ENCODE assay signal across 9 mouse cellular contexts in the genomic region with DNA sequence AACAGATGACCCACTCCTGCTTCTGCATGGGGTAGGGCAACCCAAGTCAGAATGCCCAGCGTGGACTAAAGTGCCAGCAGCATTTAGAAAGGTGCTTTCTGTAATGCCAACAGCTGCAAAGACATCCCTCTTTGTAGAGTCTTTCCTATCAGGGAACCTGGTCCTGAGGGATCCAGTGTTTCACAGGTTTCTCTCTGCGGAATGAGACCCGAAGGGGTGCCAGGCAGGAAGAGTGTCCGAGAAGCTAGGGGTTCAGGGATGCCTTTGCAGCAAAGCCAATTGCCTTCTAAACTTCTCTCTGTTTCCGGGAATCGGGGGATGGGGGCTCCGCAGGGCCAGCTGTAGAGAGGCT. TPM values are rescaled to one million over a fixed set of nuclear protein-coding genes. Genes with fewer than 3 reads are reported as not detected.
DNase-seq lines count a peak whose midpoint lies in the region; ATAC-seq and TF ChIP-seq lines count a peak whose summit lies in the region.
"Had no signal": no experiment of that assay in that cellular context is flagged by ENCODE, and none has a peak within 500 bp of the region (broad histone marks: within the 10 kb centered on the region; RNA-seq: fewer than 3 reads in every experiment).

No protein-coding gene starts in this region.

- H3K4me2 ChIP-seq in stomach, embryonic 14.5 days (replicated peaks; ENCODE audit: low read depth, low read length): peak overlapping the region; percentile 56
- H3K4me2 ChIP-seq in stomach, postnatal 0 days (replicated peaks; ENCODE audit: low read depth): no peak overlapping the region
- H3K4me2 ChIP-seq in limb, embryonic 12.5 days: peak overlapping the region; percentile 66
- H3K4me2 ChIP-seq in stomach, embryonic 16.5 days (ENCODE audit: low read depth, low read length): peak overlapping the region; percentile 48; the same call in 1 of the 2 replicates

- peak overlapping the region; percentile 25; the same call in 1 of the 2 replicates for H3K4me3 ChIP-seq in stomach, embryonic 14.5 days (ENCODE audit: low read depth, low read length)
- no peak overlapping the region for H3K4me3 ChIP-seq in stomach, postnatal 0 days (ENCODE audit: low read depth, low read length)
- peak overlapping the region; percentile 34; the same call in 1 of the 2 replicates for H3K4me3 ChIP-seq in limb, embryonic 12.5 days (replicated peaks)
- H3K4me3 ChIP-seq in stomach, embryonic 16.5 days (replicated peaks; ENCODE audit: low read length): peak overlapping the region; percentile 32
- H3K4me3 ChIP-seq: liver, embryonic 15.5 days had no signal

- no peak overlapping the region for H3K27ac ChIP-seq in stomach, embryonic 14.5 days (ENCODE audit: low read length)
- no peak overlapping the region for H3K27ac ChIP-seq in stomach, postnatal 0 days (replicated peaks)
- no peak overlapping the region for H3K27ac ChIP-seq in limb, embryonic 12.5 days
- no peak overlapping the region for H3K27ac ChIP-seq in stomach, embryonic 16.5 days (ENCODE audit: low read length)
- H3K27ac ChIP-seq: liver, embryonic 15.5 days had no signal

- H3K36me3 ChIP-seq in stomach, embryonic 14.5 days (ENCODE audit: control insufficient read depth, insufficient read depth, low read length): no peaks in the 10 kb centered on the region
- no peaks in the 10 kb centered on the region for H3K36me3 ChIP-seq in stomach, postnatal 0 days (ENCODE audit: control insufficient read depth, insufficient read depth, low read length)
- H3K36me3 ChIP-seq in limb, embryonic 12.5 days: no peaks in the 10 kb centered on the region
- no peaks in the 10 kb centered on the region for H3K36me3 ChIP-seq in stomach, embryonic 16.5 days (ENCODE audit: control insufficient read depth, insufficient read depth, low read length)
- H3K36me3 ChIP-seq: liver, embryonic 15.5 days had no signal

- peak; percentile 72 for DNase-seq in heart, adult 11 months
- no peak for DNase-seq in heart, adult 9 months (ENCODE audit: low spot score in 2 of 2)
- no peak for DNase-seq in stomach, postnatal 0 days (ENCODE audit: low spot score)
- no peak for DNase-seq in thymus, postnatal 0 days (ENCODE audit: low spot score)
- no peak for DNase-seq in urinary bladder, postnatal 36 days (ENCODE audit: low spot score in 2 of 2)

- ATAC-seq in stomach, embryonic 14.5 days (ENCODE audit: insufficient number of reproducible peaks, insufficient read depth, low FRiP score, low read depth): no peak
- no peak for ATAC-seq in stomach, postnatal 0 days (ENCODE audit: low FRiP score, low TSS enrichment)
- ATAC-seq in limb, embryonic 12.5 days (ENCODE audit: insufficient number of reproducible peaks, insufficient read depth, low FRiP score, low TSS enrichment, low read depth): no peak
- ATAC-seq in stomach, embryonic 16.5 days (ENCODE audit: insufficient read depth, low FRiP score): no peak

- no peaks in the 10 kb centered on the region for H3K9me3 ChIP-seq in stomach, embryonic 14.5 days (ENCODE audit: control insufficient read depth, low read depth, low read length)
- no peaks in the 10 kb centered on the region for H3K9me3 ChIP-seq in stomach, postnatal 0 days (ENCODE audit: control insufficient read depth, low read length)
- no peaks in the 10 kb centered on the region for H3K9me3 ChIP-seq in limb, embryonic 12.5 days
- no peaks in the 10 kb centered on the region for H3K9me3 ChIP-seq in stomach, embryonic 16.5 days (replicated peaks; ENCODE audit: control insufficient read depth, low read length)
- H3K9me3 ChIP-seq: liver, embryonic 15.5 days had no signal

- 16% methylated on average over 7 of the region's 7 CpGs for WGBS in stomach, embryonic 14.5 days
- WGBS in stomach, postnatal 0 days: 13% methylated on average over 7 of the region's 7 CpGs
- WGBS in limb, embryonic 12.5 days: 17% methylated on average over 7 of the region's 7 CpGs
- 16% methylated on average over 7 of the region's 7 CpGs for WGBS in stomach, embryonic 16.5 days

- no peak for TF ChIP-seq EP300 in stomach, postnatal 0 days (optimal IDR thresholded peaks at IDR 0.05)

- H3K4me1 ChIP-seq in stomach, embryonic 14.5 days (ENCODE audit: control insufficient read depth, insufficient read depth, low read length): peaks cover 8% of the 10 kb centered on the region; the same call in 1 of the 2 replicates
- no peaks in the 10 kb centered on the region for H3K4me1 ChIP-seq in stomach, postnatal 0 days (replicated peaks; ENCODE audit: control insufficient read depth, insufficient read depth)
- H3K4me1 ChIP-seq in limb, embryonic 12.5 days (replicated peaks): peaks cover 13% of the 10 kb centered on the region
- H3K4me1 ChIP-seq in stomach, embryonic 16.5 days (ENCODE audit: control insufficient read depth, insufficient read depth, low read length): peaks cover 5% of the 10 kb centered on the region; the same call in 1 of the 2 replicates
- H3K4me1 ChIP-seq: liver, embryonic 15.5 days had no signal

- no peak for TF ChIP-seq CTCF in stomach, postnatal 0 days (IDR thresholded peaks at IDR 0.05; ENCODE audit: low read depth)

- peaks cover 18% of the 10 kb centered on the region; the same call in 1 of the 2 replicates for H3K27me3 ChIP-seq in stomach, embryonic 14.5 days (ENCODE audit: control insufficient read depth, insufficient read depth, low read length)
- H3K27me3 ChIP-seq in stomach, postnatal 0 days (ENCODE audit: control insufficient read depth, insufficient read depth, low read length): no peaks in the 10 kb centered on the region
- H3K27me3 ChIP-seq in limb, embryonic 12.5 days: peaks cover 60% of the 10 kb centered on the region
- peaks cover 30% of the 10 kb centered on the region for H3K27me3 ChIP-seq in stomach, embryonic 16.5 days (ENCODE audit: control insufficient read depth, insufficient read depth, low read length)

- no peak overlapping the region for H3K9ac ChIP-seq in stomach, embryonic 14.5 days (replicated peaks; ENCODE audit: low read depth, low read length)
- no peak overlapping the region for H3K9ac ChIP-seq in stomach, postnatal 0 days (ENCODE audit: low read length)
- no peak overlapping the region for H3K9ac ChIP-seq in limb, embryonic 12.5 days (replicated peaks)
- no peak overlapping the region for H3K9ac ChIP-seq in stomach, embryonic 16.5 days (ENCODE audit: low read length)
- H3K9ac ChIP-seq: liver, embryonic 15.5 days had no signal

RNA-seq across cellular contexts. Expression of gene Cplx1, which starts 0.7 kb away (rescaled TPM):
- polyA plus RNA-seq in stomach, embryonic 14.5 days (2014; fragmentation: Nextera tagmentation; extraction: Ambion mirVana): 4.2 and 4.7 TPM in 2 replicates
- polyA plus RNA-seq in stomach, postnatal 0 days (2015; fragmentation: Nextera tagmentation; extraction: Ambion mirVana): 1.8 and 2.2 TPM in 2 replicates
- 0.33 and 0.46 TPM in 2 replicates for polyA plus RNA-seq in limb, embryonic 12.5 days (2016; fragmentation: Nextera tagmentation; extraction: Ambion mirVana)
- 2.9 and 3.4 TPM in 2 replicates for polyA plus RNA-seq in stomach, embryonic 16.5 days (2015; fragmentation: Nextera tagmentation; extraction: Ambion mirVana)
- polyA plus RNA-seq in thymus, postnatal 0 days (2015; fragmentation: Nextera tagmentation; extraction: Ambion mirVana): 0.20 and 0.22 TPM in 2 replicates
